9 mouse cellular contexts compared by ENCODE assay signal in the genomic region with DNA sequence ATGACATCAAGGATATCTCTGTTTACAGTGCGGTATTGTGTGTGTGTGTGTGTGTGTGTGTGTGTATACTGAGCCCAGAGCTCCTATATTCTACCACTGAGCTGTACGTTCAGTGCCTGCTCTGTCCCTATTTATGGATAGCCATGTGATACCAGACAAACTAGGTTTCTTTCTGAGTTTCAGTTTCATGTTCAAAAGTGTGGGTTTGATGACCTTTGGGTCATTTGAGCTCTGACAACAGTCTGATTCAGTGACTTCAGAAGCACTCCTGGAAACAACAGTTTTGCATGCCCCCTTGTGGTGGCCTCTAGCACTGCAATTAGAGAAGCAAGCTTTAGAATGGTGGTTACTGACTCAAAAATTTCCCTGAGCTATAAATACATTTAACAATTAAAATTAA. TPM values are rescaled to one million over a fixed set of nuclear protein-coding genes. Genes with fewer than 3 reads are reported as not detected.
DNase-seq lines count a peak whose midpoint lies in the region; ATAC-seq lines count a peak whose summit lies in the region.
"Had no signal": no experiment of that assay in that cellular context is flagged by ENCODE, and none has a peak within 500 bp of the region (broad histone marks: within the 10 kb centered on the region; RNA-seq: fewer than 3 reads in every experiment).

No protein-coding gene starts in this region.

- peak; percentile 87 for DNase-seq in hindbrain, embryonic 11.5 days (ENCODE audit: low spot score)
- peak; percentile 18 for DNase-seq in brain, embryonic 18.5 days (ENCODE audit: low read depth, low spot score)
- peak; percentile 44 for DNase-seq in fibroblast of lung, adult 2 months (ENCODE audit: low read depth)
- DNase-seq in layer of hippocampus, postnatal 25 days (ENCODE audit: extremely low spot score in 1 of 2, low spot score in 1 of 2) = peak; percentile 73 to 91
- peak; percentile 58 to 85 for DNase-seq in spleen, adult 18-20 months

- no peaks in the 10 kb centered on the region for H3K27me3 ChIP-seq in hindbrain, embryonic 11.5 days (ENCODE audit: control insufficient read depth, insufficient read depth, low read length)
- no peaks in the 10 kb centered on the region for H3K27me3 ChIP-seq in hindbrain, embryonic 12.5 days
- no peaks in the 10 kb centered on the region for H3K27me3 ChIP-seq in hindbrain, embryonic 13.5 days
- H3K27me3 ChIP-seq: stomach, embryonic 15.5 days had no signal

- no peak overlapping the region for H3K27ac ChIP-seq in hindbrain, embryonic 11.5 days (ENCODE audit: low read depth, low read length)
- no peak overlapping the region for H3K27ac ChIP-seq in hindbrain, embryonic 12.5 days
- no peak overlapping the region for H3K27ac ChIP-seq in hindbrain, embryonic 13.5 days
- H3K27ac ChIP-seq in macrophage = peak overlapping the region; percentile 50
- H3K27ac ChIP-seq: stomach, embryonic 15.5 days had no signal

- H3K9ac ChIP-seq in hindbrain, embryonic 11.5 days (ENCODE audit: low read depth, low read length) = no peak overlapping the region
- no peak overlapping the region for H3K9ac ChIP-seq in hindbrain, embryonic 12.5 days
- no peak overlapping the region for H3K9ac ChIP-seq in hindbrain, embryonic 13.5 days
- H3K9ac ChIP-seq: stomach, embryonic 15.5 days had no signal

- H3K36me3 ChIP-seq in hindbrain, embryonic 11.5 days (ENCODE audit: control insufficient read depth, insufficient read depth, low read length) = no peaks in the 10 kb centered on the region
- H3K36me3 ChIP-seq in hindbrain, embryonic 12.5 days = no peaks in the 10 kb centered on the region
- H3K36me3 ChIP-seq in hindbrain, embryonic 13.5 days = no peaks in the 10 kb centered on the region
- no peaks in the 10 kb centered on the region for H3K36me3 ChIP-seq in macrophage (ENCODE audit: inconsistent target)
- H3K36me3 ChIP-seq: stomach, embryonic 15.5 days had no signal

- no peaks in the 10 kb centered on the region for H3K79me2 ChIP-seq in macrophage (ENCODE audit: inconsistent target)

- H3K9me3 ChIP-seq in hindbrain, embryonic 11.5 days (ENCODE audit: control insufficient read depth, low read length) = no peaks in the 10 kb centered on the region
- no peaks in the 10 kb centered on the region for H3K9me3 ChIP-seq in hindbrain, embryonic 12.5 days (replicated peaks)
- H3K9me3 ChIP-seq in hindbrain, embryonic 13.5 days = no peaks in the 10 kb centered on the region
- H3K9me3 ChIP-seq: stomach, embryonic 15.5 days had no signal

- no peak overlapping the region for H3K4me2 ChIP-seq in hindbrain, embryonic 11.5 days (replicated peaks; ENCODE audit: low read depth, low read length)
- H3K4me2 ChIP-seq in hindbrain, embryonic 12.5 days (replicated peaks) = no peak overlapping the region
- H3K4me2 ChIP-seq in hindbrain, embryonic 13.5 days = no peak overlapping the region
- H3K4me2 ChIP-seq: stomach, embryonic 15.5 days had no signal

- no peak overlapping the region for H3K4me3 ChIP-seq in hindbrain, embryonic 11.5 days (ENCODE audit: low read depth, low read length)
- no peak overlapping the region for H3K4me3 ChIP-seq in hindbrain, embryonic 12.5 days
- H3K4me3 ChIP-seq in hindbrain, embryonic 13.5 days = no peak overlapping the region
- H3K4me3 ChIP-seq in macrophage (ENCODE audit: inconsistent target) = no peak overlapping the region
- H3K4me3 ChIP-seq: stomach, embryonic 15.5 days had no signal

- peak; percentile 53; the same call in 1 of the 2 replicates for ATAC-seq in hindbrain, embryonic 11.5 days (ENCODE audit: low FRiP score)
- ATAC-seq in hindbrain, embryonic 12.5 days (ENCODE audit: low FRiP score) = no peak
- ATAC-seq in hindbrain, embryonic 13.5 days (ENCODE audit: low FRiP score) = peak; percentile 24; the same call in 1 of the 2 replicates

- 88% methylated on average over 2 of the region's 2 CpGs for WGBS in hindbrain, embryonic 11.5 days
- WGBS in hindbrain, embryonic 12.5 days = 85% methylated on average over 2 of the region's 2 CpGs
- 86% methylated on average over 2 of the region's 2 CpGs for WGBS in hindbrain, embryonic 13.5 days
- 53% methylated on average over 2 of the region's 2 CpGs for WGBS in macrophage (ENCODE audit: missing documents)

- no peaks in the 10 kb centered on the region for H3K4me1 ChIP-seq in hindbrain, embryonic 11.5 days (replicated peaks; ENCODE audit: control insufficient read depth, insufficient read depth, low read length)
- 0 out of 2 replicates have a peak, but pooled peaks cover 3% of the 10 kb centered on the region for H3K4me1 ChIP-seq in hindbrain, embryonic 12.5 days
- no peaks in the 10 kb centered on the region for H3K4me1 ChIP-seq in hindbrain, embryonic 13.5 days (replicated peaks)
- H3K4me1 ChIP-seq: stomach, embryonic 15.5 days had no signal

RNA-seq across cellular contexts. Expression of a gene that starts 50.9 kb away (rescaled TPM):
- 80.3 and 81.0 TPM in 2 replicates for polyA plus RNA-seq in hindbrain, embryonic 11.5 days (2014; fragmentation: Nextera tagmentation; extraction: Ambion mirVana)
- polyA plus RNA-seq in hindbrain, embryonic 12.5 days (2016; fragmentation: Nextera tagmentation; extraction: Ambion mirVana) = 55.7 and 64.0 TPM in 2 replicates
- 41.6 and 43.7 TPM in 2 replicates for polyA plus RNA-seq in hindbrain, embryonic 13.5 days (2015; fragmentation: Nextera tagmentation; extraction: Ambion mirVana)
- total RNA-seq in layer of hippocampus, postnatal 25 days (2021) = 10 to 100 TPM; 21.4 to 23.7 TPM
- 100 to 1,000 TPM in 25 of 26 experiments, 10 to 100 TPM in 1; 85.0 to 357 (median 203) TPM for total RNA-seq in macrophage (2018; cell fraction: chromatin; rRNA removed)
- total RNA-seq in macrophage (2018; cell fraction: cytosol; rRNA removed) = 100 to 1,000 TPM in 5 of 26 experiments, 10 to 100 TPM in 21; 59.4 to 116 (median 82.7) TPM
- total RNA-seq in macrophage (2018; cell fraction: nucleus; rRNA removed) = 100 to 1,000 TPM in 25 of 26 experiments, 10 to 100 TPM in 1; 93.2 to 249 (median 155) TPM
- polyA plus RNA-seq in macrophage (2018) = 43.4 to 80.5 TPM (median 73.2 TPM) in 3 replicates

RNA-seq across cellular contexts. Expression of a gene that starts 56.4 kb away (rescaled TPM):
- 13.7 and 17.7 TPM in 2 replicates for polyA plus RNA-seq in hindbrain, embryonic 11.5 days (2014; fragmentation: Nextera tagmentation; extraction: Ambion mirVana)
- polyA plus RNA-seq in hindbrain, embryonic 12.5 days (2016; fragmentation: Nextera tagmentation; extraction: Ambion mirVana) = 19.5 and 22.5 TPM in 2 replicates
- polyA plus RNA-seq in hindbrain, embryonic 13.5 days (2015; fragmentation: Nextera tagmentation; extraction: Ambion mirVana) = 11.7 and 11.8 TPM in 2 replicates
- 100 to 1,000 TPM; 177 to 187 TPM for total RNA-seq in layer of hippocampus, postnatal 25 days (2021)
- total RNA-seq in macrophage (2018; cell fraction: chromatin; rRNA removed) = 100 to 1,000 TPM in 1 of 26 experiments, 10 to 100 TPM in 25; 25.0 to 131 (median 43.3) TPM
- 10 to 100 TPM; 12.1 to 34.1 (median 18.3) TPM for total RNA-seq in macrophage (2018; cell fraction: cytosol; rRNA removed)
- total RNA-seq in macrophage (2018; cell fraction: nucleus; rRNA removed) = 100 to 1,000 TPM in 2 of 26 experiments, 10 to 100 TPM in 24; 28.3 to 136 (median 54.1) TPM
- polyA plus RNA-seq in macrophage (2018) = 11.4 to 12.6 TPM (median 11.4 TPM) in 3 replicates

Comparison
In these comparisons a context has a peak if more than half of its experiments do, and no peak if none do; other contexts are left out.
1. DNase-seq: peak in every context shown above with its lines; median percentile 87 in hindbrain, embryonic 11.5 days; 82 in layer of hippocampus, postnatal 25 days; 72 in spleen, adult 18-20 months; 44 in fibroblast of lung, adult 2 months; 18 in brain, embryonic 18.5 days.